Mouse (Mus musculus): Measurements from ENCODE around the gene Methig1.
A peak's percentile ranks its signal among the peaks of the same experiment; 100 is the strongest.
"Not testable (repeated sequence)": the region's sequence is repeated elsewhere in the genome, so short reads cannot be mapped to it uniquely, and the experiment has no call there.

Gene Methig1

DNA sequence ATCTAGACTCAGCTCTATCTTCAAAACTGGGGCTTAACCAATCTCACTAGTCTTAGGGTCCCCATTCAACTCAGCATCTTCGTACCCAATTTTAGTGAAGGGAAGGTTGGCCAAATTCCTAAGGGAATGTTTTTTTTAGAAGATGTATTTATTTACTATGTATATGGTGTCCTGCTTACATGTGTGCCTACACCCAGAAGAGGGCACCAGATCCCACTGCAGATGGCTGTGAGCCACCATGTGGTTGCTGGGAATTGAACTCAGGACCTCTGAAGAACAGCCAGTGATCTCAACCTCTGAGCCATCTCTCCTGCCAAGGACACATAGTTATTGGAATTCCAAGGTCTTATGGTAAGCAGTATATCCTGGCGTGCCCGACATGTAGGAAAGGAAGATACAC is 42.6 kb downstream of the Methig1 start:
- DNase-seq (ENCODE audit: inconsistent ontology term): no peak

DNA sequence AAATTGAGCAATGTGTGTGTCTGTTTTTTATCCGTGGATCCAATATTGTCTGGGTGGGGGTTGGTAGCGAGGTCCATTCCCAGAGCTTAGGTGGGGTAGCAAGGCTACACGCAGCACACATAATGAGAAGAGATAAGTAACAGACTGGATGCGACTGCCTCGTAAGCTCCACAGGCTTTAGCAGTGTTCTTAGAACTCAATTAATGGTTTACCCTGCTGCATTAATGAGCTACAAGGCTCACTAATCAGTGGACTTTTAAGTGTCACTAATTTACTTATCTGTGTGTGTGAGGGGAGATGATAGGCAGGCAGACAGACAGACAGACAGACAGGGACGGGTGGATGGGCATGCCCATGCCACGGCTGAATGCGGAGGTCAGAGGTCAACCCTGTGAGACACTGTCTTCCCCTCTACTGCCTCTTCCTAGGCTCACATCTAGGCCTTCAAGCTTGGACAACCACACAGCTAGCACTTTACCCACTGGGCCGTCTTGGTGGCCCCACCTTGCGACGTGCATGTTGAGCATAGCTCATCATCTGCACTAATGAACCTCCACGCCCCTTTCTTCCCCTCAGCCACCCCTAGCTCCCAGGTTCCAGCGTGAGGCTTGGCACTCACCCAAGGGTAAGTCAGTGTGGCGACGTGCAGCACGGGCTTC is 47.8 kb downstream of the Methig1 start:
- no peak for DNase-seq (ENCODE audit: inconsistent ontology term)

DNA sequence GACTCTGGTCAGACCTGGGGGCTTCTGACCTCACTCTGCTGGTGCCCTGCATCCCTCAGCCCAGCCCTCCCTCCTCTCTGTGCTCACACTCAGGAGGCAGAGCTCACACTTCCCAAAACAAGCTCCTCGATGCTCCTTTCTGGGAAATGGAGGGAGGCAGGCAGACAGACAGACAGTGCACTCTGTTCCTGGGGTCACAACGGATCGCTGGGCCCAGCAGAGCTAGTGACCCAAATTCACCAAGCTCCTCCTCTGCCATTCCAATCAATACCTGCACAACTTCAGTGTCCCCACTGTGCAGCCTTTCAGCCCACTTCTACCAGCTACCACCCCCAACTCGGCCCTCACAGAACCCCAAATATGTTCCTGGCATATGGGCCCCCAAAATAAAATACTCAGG is 48.9 kb downstream of the Methig1 start:
- no peak for DNase-seq (ENCODE audit: inconsistent ontology term)

DNA sequence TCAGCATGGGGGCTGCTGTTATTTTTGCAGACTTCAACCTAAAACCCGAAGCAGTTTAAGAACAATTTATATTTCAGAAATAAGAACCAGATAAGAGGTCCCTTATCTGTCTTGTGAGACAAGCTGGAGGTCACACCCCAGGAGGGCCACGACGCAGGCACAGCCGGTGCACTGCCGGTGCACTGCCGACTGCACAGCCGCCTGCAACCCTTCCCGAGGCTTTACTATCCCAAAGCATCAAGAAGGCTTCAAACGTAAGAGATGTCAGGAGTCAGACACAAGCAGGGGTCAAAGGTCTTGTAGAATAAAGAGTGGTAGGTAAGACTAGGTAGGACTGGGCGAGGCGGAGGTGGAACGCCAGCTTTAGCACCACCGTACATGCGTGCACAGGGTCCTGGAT is 49.4 kb downstream of the Methig1 start:
- no peak for DNase-seq (ENCODE audit: inconsistent ontology term)

DNA sequence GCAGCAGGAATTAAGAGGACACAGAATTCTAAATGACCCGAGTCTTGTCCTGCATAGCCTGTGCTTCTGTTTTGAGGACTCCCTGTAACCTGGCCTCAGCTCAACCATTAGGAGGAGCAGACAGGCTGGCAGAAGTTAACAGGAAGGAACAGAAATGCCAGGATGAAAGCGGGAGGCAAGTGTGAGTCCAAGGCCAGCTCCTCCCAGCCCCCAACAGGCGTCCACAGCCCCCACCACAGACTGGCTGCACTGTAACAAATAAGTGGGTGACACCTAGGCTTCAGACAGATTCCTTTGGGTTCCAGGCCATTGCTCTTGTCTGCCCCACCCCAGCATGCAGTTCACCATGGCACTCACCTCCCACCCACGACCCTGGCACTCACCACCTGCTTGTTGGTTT is 49.8 kb downstream of the Methig1 start:
- DNase-seq (ENCODE audit: inconsistent ontology term): no peak

DNA sequence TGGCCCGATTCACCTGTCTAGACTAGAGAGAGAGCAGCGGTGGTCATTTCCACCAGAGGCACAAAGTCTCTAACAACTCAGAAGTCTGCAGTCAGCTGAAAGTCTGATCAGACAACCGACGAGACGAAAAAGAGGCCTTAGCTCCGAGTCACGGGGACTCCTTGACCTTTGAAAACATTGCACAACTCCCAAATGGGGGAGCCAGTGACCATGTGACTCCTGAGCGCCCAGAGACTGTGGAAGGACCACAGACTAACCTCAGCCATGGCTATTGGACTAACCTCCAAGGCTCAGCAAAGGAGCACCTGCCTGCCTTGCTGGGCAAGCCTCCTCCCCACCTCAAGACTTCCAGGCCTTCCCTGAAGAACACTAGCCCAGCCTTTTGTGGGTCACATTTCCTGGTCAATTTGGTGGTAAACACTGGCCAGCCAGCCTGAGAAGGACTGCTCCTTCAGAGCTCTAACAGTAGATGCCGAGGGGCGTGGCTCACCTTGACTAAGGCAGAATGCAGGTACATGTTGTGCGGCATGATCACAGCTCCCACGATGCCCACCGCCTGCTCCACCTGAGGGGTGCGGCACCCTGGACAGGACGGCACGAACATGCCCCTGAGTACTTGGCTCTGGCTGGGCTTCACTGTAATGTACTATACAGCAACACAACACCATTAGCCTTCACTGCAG is 50.5 kb downstream of the Methig1 start:
- DNase-seq (ENCODE audit: inconsistent ontology term): no peak

DNA sequence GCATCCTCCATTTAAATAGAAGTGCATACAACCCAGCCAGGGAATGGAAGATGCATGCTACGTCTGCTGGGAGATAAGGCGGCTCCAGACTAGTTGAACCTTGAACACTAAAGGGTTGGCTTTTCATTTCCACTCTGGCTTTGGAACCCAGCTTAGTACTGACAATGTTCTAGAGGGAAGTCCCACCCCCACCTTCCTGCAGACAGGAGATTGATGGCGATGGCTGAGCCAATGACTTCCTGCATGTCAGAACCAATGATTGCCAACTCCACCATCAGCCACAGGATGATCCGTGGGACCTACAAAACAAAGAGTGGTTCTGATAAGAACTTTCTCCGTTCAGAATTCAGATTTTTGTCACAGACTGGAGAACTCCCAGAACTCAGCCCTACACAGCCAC is 53.1 kb downstream of the Methig1 start:
- no peak for DNase-seq (ENCODE audit: inconsistent ontology term)

DNA sequence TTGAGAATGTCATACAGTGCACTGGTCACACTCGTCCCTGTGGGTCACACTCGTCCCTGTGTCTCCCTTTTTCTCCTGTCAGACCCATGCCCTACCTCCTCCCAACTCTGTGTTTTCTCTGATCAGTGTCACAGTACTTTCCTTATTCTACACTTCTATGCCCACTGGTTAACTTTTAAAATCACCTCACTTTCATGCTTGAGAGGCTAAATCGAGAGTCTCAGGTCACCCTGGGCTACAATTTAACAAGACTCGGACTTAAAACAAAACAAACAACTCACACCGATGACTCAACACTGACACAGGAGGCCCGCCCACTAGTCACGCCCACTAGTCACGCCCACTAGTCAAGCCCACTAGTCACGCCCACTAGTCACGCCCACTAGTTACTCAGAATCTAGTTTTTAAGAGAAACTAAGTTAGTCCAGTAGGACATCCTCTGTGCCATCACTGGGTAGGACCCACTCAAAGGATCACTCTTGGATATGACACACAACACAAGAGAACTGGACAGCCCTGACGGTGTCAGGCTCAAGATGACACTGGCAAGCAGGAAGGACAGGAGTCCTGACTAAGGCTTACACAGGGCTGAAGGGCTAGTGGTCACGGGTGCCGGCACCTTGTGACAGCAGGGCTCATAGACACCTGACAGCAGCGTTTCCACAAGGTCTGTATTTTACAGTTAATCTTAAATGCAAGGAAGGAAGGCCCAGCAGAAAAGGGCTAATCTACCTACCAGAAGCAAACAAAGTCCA is 58.1 kb downstream of the Methig1 start:
- DNase-seq (ENCODE audit: inconsistent ontology term): peak; percentile 43

DNA sequence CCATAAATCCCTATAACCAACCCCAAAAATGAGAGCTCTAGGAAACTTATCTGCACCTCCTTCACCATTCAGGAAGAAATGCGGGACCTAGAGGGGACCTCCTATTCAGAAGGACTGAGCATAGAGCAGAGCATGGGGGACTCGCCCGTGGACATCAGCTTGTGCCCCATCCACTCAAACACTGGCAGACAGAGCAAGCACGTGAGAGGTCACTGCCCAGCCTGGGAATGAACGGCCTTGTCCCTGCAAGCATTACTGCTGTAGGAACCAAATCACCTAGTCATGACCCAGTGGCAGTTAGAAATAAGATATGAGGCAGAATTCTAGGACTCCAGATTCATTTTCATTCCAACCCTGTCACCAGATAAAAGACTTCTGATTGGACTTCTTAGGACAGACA is 58.8 kb downstream of the Methig1 start:
- DNase-seq (ENCODE audit: inconsistent ontology term): no peak

DNA sequence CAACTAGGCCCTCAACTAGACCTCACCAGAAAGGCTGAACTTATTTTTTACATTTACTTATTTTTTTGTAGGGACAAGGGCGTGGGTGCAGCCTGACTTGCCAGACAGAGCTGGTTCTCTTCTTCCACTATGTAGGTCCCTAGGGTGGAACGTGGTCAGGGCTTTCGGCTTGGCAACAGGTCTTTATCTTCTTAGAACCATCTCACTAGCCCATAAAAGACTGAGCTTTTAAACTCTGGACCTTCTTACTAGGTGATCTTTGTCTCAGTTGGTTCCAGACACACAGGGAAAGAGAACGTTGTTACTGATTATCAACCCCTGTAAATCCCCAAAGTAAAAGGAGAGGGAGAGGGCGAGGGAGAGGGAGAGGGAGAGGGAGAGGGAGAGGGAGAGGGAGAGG is 60.4 kb downstream of the Methig1 start:
- no peak for DNase-seq (ENCODE audit: inconsistent ontology term)

DNA sequence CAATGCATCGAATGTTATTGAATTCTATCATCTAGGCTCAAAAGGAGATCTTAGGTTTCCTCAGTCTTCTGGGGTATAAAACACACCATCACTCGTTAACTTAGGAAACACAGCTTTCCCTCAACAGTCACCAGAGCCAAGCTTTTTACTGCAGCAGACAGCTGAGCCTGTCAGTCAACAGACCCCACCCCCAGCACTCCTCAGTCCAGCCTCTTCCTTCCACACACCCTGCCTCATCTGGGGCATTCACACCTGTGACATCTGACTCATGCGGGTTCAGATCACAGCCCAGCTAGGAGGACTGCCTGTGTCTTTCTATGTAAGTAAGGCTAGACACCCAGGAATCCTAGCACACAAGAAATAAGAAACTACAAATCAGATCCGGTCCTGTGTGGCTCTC is 61.1 kb downstream of the Methig1 start:
- DNase-seq (ENCODE audit: inconsistent ontology term): no peak

DNA sequence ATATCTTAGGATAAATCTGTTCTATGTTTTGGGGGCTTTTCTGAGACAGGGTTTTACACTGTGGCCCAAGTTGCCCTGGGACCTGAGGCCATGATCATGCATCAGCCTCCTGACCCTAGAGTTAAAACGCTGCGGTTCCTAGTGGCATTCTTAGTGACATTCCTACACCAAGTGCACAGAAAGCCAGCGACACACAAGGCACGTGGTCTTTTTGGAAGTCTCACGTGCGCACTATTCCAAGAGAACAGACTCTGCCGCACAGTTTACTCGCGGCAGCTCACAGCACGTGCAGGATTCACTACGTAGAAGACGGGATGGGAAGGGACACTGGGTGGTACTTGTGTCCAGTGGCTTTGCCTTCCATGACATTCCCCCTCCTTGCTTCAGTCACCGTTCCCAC is 62.0 kb downstream of the Methig1 start:
- no peak for DNase-seq (ENCODE audit: inconsistent ontology term)

DNA sequence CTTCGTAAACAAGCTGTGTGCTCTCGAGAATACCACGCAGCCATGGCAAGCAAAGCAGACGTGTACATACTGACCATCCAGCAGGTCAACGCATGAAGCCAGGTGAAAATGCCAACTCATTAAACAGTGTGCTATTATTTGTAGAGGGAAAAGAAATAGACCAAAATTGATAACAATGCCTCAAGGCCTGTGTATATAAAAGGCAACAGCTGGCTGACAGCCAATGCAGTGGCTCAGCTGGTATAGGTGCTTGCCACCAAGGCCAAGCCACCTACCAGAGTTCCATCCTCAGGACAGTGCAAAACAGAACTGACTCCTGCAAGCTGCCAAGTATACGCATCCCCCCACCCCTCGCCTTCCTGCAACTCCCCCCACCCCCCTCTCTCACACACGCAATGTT is 62.7 kb downstream of the Methig1 start:
- DNase-seq (ENCODE audit: inconsistent ontology term): no peak

DNA sequence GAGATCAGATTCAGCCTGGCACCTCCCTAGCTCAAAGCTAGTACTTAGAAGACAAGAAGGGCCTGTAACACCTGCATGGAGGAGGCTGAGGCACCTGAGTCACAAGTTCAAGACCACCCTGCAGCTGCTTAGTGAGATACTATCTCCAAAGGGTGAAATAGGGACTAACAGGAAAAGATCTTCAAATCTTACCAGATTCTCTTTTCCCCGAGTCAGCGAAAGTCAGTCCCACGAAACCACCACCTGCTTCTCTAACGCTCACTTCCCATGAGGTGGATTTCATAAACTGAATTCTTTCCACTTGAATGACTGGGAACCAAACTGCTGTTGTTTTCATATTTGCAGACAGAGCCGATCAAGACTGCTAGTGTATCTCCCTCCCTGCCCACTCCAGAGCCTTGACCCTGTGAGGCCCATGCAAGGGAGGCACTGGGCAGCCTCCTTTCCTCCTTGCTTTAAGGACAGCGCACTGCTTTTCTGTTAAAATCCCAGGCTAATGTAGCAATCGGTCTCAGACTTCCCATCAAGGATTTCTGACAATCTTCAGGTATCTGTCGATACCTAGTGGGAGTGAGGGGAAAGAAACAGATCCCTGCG is 65.0 kb downstream of the Methig1 start:
- peak; percentile 14 for DNase-seq (ENCODE audit: inconsistent ontology term)

DNA sequence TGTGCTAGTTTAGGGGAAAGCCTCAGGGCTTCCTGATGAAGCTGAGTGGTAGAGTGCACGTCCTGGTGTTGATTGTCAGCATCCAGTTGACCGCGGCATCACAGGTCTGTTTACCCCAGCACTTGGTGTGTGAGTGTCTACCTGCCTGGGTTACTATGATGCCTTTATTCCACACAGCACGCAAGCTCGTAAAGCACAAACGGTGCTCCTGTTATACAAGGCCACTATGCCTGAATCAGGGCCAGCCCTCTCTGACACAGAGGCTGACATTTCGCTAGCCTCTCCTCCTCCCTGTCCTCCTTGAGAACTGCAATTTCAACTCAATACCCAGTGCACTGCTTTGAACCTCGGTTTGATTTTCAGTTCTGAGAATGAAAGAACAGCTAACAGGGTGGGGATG is 66.4 kb downstream of the Methig1 start:
- DNase-seq (ENCODE audit: inconsistent ontology term): no peak

DNA sequence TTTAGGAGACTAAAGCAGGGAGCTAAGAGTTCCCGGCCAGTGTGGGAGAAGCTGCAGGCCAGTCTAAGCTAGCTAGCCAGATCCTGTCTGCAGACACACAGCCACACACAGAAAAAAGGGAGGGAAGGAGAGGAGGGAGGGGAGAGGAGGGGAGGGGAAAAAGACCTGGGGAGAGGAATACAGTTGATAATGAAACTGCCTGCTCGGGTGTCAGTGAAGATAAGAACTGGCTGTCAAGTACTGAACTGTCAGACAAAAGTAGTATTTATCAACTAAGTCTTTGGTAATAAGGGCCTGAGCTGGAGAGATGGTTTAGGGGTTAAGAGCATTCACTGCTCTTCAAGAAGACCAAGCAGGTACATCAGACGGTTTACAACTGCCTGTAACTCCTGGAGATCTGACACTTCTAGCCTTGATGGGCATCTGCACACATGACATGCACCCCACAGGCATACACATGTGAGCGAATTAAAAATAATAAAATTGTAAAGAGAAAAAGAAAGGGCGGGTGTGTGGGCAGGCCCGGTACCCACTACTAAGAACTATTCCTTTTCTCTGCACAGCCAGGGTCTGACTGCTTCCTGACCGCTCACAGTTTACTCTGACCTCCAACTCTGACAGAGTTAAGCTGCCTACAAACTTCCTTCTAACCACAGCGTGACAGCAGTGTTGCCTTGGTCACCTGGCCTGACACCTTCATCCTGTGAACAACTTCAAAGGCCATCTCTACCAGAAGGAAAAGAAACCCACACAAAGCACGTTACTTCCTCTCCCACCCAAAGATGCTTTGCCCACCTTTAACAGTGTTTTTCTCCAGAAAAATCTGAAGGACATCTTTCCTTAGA is 67.2 kb downstream of the Methig1 start:
- no peak for DNase-seq (ENCODE audit: inconsistent ontology term)

DNA sequence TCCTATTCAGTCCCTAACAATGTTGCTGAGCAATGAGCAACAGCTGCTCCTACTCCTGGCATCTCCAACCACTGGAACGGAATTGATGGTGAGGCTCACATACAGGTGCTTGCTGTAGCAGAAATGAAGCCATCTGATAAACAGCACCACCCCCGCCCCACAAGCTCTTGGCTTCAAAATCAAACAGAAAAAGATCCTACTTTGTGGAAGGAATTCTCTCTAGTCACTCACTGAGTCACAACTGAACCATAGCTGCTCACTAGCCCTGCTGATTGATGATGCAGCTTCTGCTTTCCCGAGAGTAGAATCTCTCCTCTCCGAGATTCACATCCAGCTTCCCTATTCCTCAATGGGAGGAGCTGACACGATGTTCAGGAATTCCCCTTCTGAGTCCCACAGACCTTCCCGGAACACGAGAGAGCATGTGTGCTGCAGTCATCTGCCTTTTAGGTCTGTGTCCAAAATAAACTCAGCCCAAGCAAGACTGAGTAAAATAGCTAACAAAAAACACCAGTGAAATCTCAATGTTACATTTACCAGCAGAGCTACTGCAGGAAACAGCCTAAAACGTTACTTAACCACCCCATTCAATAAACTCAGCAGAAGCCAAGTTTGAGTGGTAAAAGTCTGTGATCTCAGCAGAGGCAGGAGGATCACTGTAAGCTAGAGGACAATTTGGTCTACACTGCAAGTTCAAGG is 68.3 kb downstream of the Methig1 start:
- peak; percentile 74 for DNase-seq (ENCODE audit: inconsistent ontology term)

DNA sequence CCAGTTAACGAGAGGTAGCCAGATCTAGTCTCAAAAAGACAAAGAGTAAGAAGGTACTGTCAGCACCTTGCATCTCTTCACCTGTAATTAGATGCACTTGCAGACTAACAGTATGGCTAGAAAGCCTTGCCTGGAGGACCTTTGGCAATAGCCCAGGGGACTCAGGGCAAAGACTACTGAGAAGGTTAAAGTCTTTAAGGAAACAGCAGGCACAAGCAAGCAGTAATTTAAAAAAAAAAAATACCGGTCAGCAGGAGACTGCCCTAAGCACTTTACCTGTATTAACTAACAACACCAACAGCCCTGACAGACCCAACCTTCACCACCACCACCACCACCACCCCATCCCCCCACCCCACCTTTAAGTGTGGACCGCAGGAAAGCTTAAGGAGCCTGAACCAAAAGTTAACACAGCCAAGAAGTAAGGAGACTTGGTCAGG is 68.8 kb downstream of the Methig1 start, which contains the start of gene Gm5475:
Gm5475 (plus strand) TSS at position 390 of the 440 bp plus-strand sequence.
- DNase-seq (ENCODE audit: inconsistent ontology term): not testable (repeated sequence)

DNA sequence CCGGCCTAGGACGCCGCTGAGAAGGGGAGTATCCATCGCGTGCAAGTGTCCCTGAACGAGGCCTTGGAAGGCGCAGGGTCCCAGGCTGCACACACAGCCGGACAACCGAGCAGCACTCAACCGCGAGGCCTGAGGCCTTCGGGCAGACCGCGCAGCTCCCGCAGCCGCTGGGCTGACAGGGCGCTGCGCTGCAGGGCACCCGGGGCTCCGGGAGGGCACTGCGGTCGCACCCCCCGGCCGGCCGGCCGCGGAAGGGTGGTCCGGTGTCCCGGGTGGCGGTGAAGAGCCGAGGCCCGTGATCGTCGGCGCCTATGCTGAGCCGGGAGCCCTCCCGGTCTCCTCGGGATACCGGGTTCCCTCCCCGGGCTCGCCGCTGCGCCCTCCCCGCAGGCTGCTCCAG is 69.5 kb downstream of the Methig1 start:
- no peak for DNase-seq (ENCODE audit: inconsistent ontology term)

DNA sequence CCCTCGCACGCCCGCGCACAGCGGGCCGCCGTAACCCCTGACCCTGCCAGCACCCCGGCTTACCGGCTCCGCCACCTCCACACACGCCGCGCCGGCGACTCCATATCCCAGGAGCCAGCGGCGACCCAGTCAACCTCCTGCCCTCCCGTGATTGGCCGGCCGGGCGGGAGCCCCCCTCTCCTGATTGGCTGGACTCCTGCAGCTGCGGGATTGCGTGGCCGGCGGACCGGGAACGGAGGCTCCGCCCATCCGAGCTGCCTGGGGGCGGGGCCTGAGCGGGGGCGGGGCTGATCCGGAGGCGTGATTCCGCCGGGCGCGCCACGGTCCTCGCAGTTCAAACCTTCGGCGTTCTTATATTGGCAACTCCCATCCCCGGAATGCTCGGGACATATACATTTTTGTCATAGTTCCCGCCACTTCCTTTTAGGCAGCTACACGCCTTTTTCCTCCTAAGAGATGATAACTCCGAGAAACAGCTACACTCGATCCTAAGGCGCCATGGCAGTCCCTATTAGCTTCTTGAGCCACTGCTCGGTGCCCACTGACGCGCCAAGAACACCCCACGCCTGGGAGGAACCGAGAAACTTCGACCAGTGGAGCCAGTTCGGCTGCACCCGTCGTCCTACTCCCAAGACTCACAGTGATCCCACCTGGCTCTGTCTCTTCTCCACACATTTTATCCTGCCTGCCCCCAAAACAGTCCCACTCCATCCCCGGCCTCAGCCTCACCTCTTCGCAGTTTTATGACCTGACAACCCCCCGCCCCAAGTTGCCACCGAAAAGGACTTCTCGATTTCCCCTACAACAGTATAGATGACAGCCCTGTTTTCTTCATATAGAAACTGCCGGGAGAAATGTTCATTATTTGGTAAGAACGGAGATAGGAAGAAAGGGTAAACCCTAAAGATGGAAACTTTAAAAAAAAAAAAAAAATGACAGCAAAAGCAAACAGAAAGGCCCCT is 70.2 kb downstream of the Methig1 start:
- DNase-seq (ENCODE audit: inconsistent ontology term): peak; percentile 98

All from Muller cell, postnatal 12 days (primary cell).